Mouse (Mus musculus): ENCODE data around the gene Tmem129. TPM values are rescaled to one million over a fixed set of nuclear protein-coding genes. Genes with fewer than 3 reads are reported as not detected.

The Tmem129 gene
- polyA plus RNA-seq, 1 experiment from 2014 or later: 38.3 TPM

GRCm38 (mm10) chr5:33628820-33629300 lies 29.4 kb downstream of the Tmem129 start:
- TF ChIP-seq CTCF (IDR thresholded peaks at IDR 0.05; ENCODE audit: low read depth): no peak
- H3K4me2 ChIP-seq: peak overlapping the region; percentile 83
- no peaks in the 10 kb centered on the region for H3K36me3 ChIP-seq (ENCODE audit: insufficient read depth)
- H3K4me3 ChIP-seq (ENCODE audit: low read depth, low read length): peak overlapping the region; percentile 65
- H3K27ac ChIP-seq (ENCODE audit: low read depth): peak overlapping the region; percentile 88
- H3K27me3 ChIP-seq (ENCODE audit: insufficient read depth, low read length): no peaks in the 10 kb centered on the region
- peak overlapping the region; percentile 68 for H3K9ac ChIP-seq
- under 1% methylated on average over 24 of the region's 24 CpGs for whole genome bisulfite sequencing
- ATAC-seq (ENCODE audit: insufficient read depth) (no peak; the same call in 1 of the 2 replicates), DNase-seq (peak; percentile 68)
- H3K4me1 ChIP-seq (ENCODE audit: insufficient read depth): peaks cover 9% of the 10 kb centered on the region
- no peaks in the 10 kb centered on the region for H3K9me3 ChIP-seq (ENCODE audit: low read depth, low read length)

DNA sequence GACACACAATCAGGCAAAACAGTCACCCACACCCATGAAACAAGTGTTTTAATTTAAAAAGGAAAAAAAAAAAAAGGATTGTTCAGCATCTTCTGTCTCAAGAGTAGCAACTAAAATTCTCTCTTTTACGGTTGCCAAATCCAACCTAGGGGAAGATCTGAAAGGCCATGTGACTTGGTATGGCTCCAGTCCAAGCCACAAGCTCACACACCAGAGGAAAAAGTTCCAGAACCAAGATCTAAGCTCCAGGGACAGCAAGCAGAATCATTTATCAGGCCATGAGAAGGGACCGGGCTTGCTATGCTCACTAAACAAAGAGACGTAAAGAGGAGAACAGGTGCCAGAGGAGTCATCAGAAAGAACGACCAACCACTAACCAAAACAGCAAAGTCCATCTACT lies 30.2 kb downstream of the Tmem129 start:
- peak overlapping the region; percentile 65 for H3K4me3 ChIP-seq (ENCODE audit: low read depth, low read length)
- WGBS: 24% methylated on average over 4 of the region's 4 CpGs
- H3K27me3 ChIP-seq (ENCODE audit: insufficient read depth, low read length): no peaks in the 10 kb centered on the region
- no peak for ATAC-seq (ENCODE audit: insufficient read depth)
- peak; percentile 18 for DNase-seq
- H3K4me2 ChIP-seq: peak overlapping the region; percentile 83
- H3K9ac ChIP-seq: 0 out of 2 replicates have a peak overlapping the region, but pooled peaks have one; percentile 7
- no peaks in the 10 kb centered on the region for H3K9me3 ChIP-seq (ENCODE audit: low read depth, low read length)
- no peak overlapping the region for H3K27ac ChIP-seq (ENCODE audit: low read depth)
- no peak for TF ChIP-seq CTCF (IDR thresholded peaks at IDR 0.05; ENCODE audit: low read depth)
- peaks cover 9% of the 10 kb centered on the region for H3K4me1 ChIP-seq (ENCODE audit: insufficient read depth)
- H3K36me3 ChIP-seq (ENCODE audit: insufficient read depth): peaks cover 5% of the 10 kb centered on the region; the same call in 1 of the 2 replicates

- no peak for TF ChIP-seq CTCF (IDR thresholded peaks at IDR 0.05; ENCODE audit: low read depth)
- DNase-seq: no peak
- no peaks in the 10 kb centered on the region for H3K9me3 ChIP-seq (ENCODE audit: low read depth, low read length)
- no peak overlapping the region for H3K9ac ChIP-seq
- no peaks in the 10 kb centered on the region for H3K27me3 ChIP-seq (ENCODE audit: insufficient read depth, low read length)
- peaks cover 9% of the 10 kb centered on the region; the same call in 1 of the 2 replicates for H3K36me3 ChIP-seq (ENCODE audit: insufficient read depth)
- no peak overlapping the region for H3K4me2 ChIP-seq
- no peak overlapping the region for H3K4me3 ChIP-seq (ENCODE audit: low read depth, low read length)
- no peak for ATAC-seq (ENCODE audit: insufficient read depth)
- 75% methylated on average over 3 of the region's 3 CpGs for WGBS
- H3K4me1 ChIP-seq (ENCODE audit: insufficient read depth): peaks cover 5% of the 10 kb centered on the region; the same call in 1 of the 2 replicates
- no peak overlapping the region for H3K27ac ChIP-seq (ENCODE audit: low read depth)
These were observed 34.5 kb downstream of the Tmem129 start for GRCm38 (mm10) chr5:33623766-33624165.

DNA sequence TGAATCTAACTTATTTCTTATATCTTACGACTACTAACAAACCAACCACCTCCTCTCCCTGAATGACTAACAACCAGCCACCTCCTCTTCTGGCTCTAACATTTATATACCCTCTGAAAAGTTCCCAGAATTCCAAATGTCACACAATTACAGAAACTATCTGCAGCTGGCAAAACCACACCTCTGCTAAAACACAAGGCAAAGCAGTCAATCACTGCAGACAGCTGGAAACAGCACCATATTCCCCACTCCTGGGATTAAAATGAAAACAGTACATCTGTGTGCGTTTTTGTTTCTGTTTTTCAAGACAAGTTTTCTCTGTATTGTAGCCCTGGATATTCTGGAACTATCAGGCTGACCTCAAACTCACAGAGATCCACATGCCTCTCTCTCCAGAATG lies 35.5 kb downstream of the Tmem129 start:
- peaks cover 9% of the 10 kb centered on the region; the same call in 1 of the 2 replicates for H3K36me3 ChIP-seq (ENCODE audit: insufficient read depth)
- H3K27me3 ChIP-seq (ENCODE audit: insufficient read depth, low read length): no peaks in the 10 kb centered on the region
- ATAC-seq (ENCODE audit: insufficient read depth) (no peak), DNase-seq (no peak)
- no peak overlapping the region for H3K4me3 ChIP-seq (ENCODE audit: low read depth, low read length)
- 92% methylated on average over 2 of the region's 2 CpGs for WGBS
- TF ChIP-seq CTCF (IDR thresholded peaks at IDR 0.05; ENCODE audit: low read depth): no peak
- no peaks in the 10 kb centered on the region for H3K9me3 ChIP-seq (ENCODE audit: low read depth, low read length)
- H3K4me1 ChIP-seq (ENCODE audit: insufficient read depth): no peaks in the 10 kb centered on the region
- no peak overlapping the region for H3K27ac ChIP-seq (ENCODE audit: low read depth)
- H3K4me2 ChIP-seq: no peak overlapping the region
- H3K9ac ChIP-seq: no peak overlapping the region

GRCm38 (mm10) chr5:33614391-33614790 lies 43.8 kb downstream of the Tmem129 start:
- H3K9ac ChIP-seq: no peak overlapping the region
- TF ChIP-seq CTCF (IDR thresholded peaks at IDR 0.05; ENCODE audit: low read depth): no peak
- no peaks in the 10 kb centered on the region for H3K9me3 ChIP-seq (ENCODE audit: low read depth, low read length)
- H3K27me3 ChIP-seq (ENCODE audit: insufficient read depth, low read length): no peaks in the 10 kb centered on the region
- DNase-seq (no peak), ATAC-seq (ENCODE audit: insufficient read depth) (no peak)
- WGBS: 76% methylated on average over 6 of the region's 6 CpGs
- no peaks in the 10 kb centered on the region for H3K4me1 ChIP-seq (ENCODE audit: insufficient read depth)
- peaks cover 37% of the 10 kb centered on the region for H3K36me3 ChIP-seq (ENCODE audit: insufficient read depth)
- no peak overlapping the region for H3K4me3 ChIP-seq (ENCODE audit: low read depth, low read length)
- H3K27ac ChIP-seq (ENCODE audit: low read depth): no peak overlapping the region
- H3K4me2 ChIP-seq: no peak overlapping the region

- Histone ChIP-seq H3K27ac (ENCODE audit: low read depth) (no peak overlapping the region), H3K9me3 (ENCODE audit: low read depth, low read length) (no peaks in the 10 kb centered on the region), H3K36me3 (ENCODE audit: insufficient read depth) (peaks cover 60% of the 10 kb centered on the region), H3K4me2 (no peak overlapping the region), H3K27me3 (ENCODE audit: insufficient read depth, low read length) (no peaks in the 10 kb centered on the region), H3K9ac (no peak overlapping the region), H3K4me3 (ENCODE audit: low read depth, low read length) (no peak overlapping the region), H3K4me1 (ENCODE audit: insufficient read depth) (no peaks in the 10 kb centered on the region)
- no peak for TF ChIP-seq CTCF (IDR thresholded peaks at IDR 0.05; ENCODE audit: low read depth)
- WGBS: 74% methylated on average over 1 of the region's 1 CpGs
- no peak for DNase-seq
- ATAC-seq (ENCODE audit: insufficient read depth): no peak
These were observed 46.4 kb downstream of the Tmem129 start for GRCm38 (mm10) chr5:33611795-33612194.

GRCm38 (mm10) chr5:33609226-33609625 lies 49.0 kb downstream of the Tmem129 start:
- H3K4me1 ChIP-seq (ENCODE audit: insufficient read depth): no peaks in the 10 kb centered on the region
- no peaks in the 10 kb centered on the region for H3K27me3 ChIP-seq (ENCODE audit: insufficient read depth, low read length)
- no peaks in the 10 kb centered on the region for H3K9me3 ChIP-seq (ENCODE audit: low read depth, low read length)
- WGBS: 75% methylated on average over 1 of the region's 1 CpGs
- DNase-seq (no peak), ATAC-seq (ENCODE audit: insufficient read depth) (no peak)
- no peak overlapping the region for H3K27ac ChIP-seq (ENCODE audit: low read depth)
- H3K4me3 ChIP-seq (ENCODE audit: low read depth, low read length): no peak overlapping the region
- peaks cover 71% of the 10 kb centered on the region for H3K36me3 ChIP-seq (ENCODE audit: insufficient read depth)
- H3K9ac ChIP-seq: no peak overlapping the region
- no peak overlapping the region for H3K4me2 ChIP-seq
- TF ChIP-seq CTCF (IDR thresholded peaks at IDR 0.05; ENCODE audit: low read depth): no peak

All from lung, embryonic 14.5 days (tissue).